Mouse (Mus musculus): ENCODE data around the gene Slc35b3. TPM values are rescaled to one million over a fixed set of nuclear protein-coding genes. Genes with fewer than 3 reads are reported as not detected.

The Slc35b3 gene
- polyA plus RNA-seq, 1 experiment from 2014 or later, result 16.0 TPM

- no peaks in the 10 kb centered on the region for H3K36me3 ChIP-seq
- H3K4me1 ChIP-seq, result peaks cover 11% of the 10 kb centered on the region
- no peak overlapping the region for H3K9ac ChIP-seq
- H3K4me2 ChIP-seq, result no peak overlapping the region
- no peak overlapping the region for H3K27ac ChIP-seq
- H3K4me3 ChIP-seq, result no peak overlapping the region
- no peaks in the 10 kb centered on the region for H3K9me3 ChIP-seq (replicated peaks)
- ATAC-seq, result no peak
- WGBS (ENCODE audit: insufficient replicate concordance), result 65% methylated on average over 4 of the region's 4 CpGs
- no peaks in the 10 kb centered on the region for H3K27me3 ChIP-seq (replicated peaks)
Observed at GRCm38 (mm10) chr13:38971047-38971446, 10.4 kb upstream of the Slc35b3 start.

GRCm38 (mm10) chr13:38967518-38967917 is 6.8 kb upstream of the Slc35b3 start:
- H3K4me2 ChIP-seq, result no peak overlapping the region
- no peaks in the 10 kb centered on the region for H3K27me3 ChIP-seq (replicated peaks)
- H3K27ac ChIP-seq, result no peak overlapping the region
- H3K36me3 ChIP-seq, result no peaks in the 10 kb centered on the region
- WGBS (ENCODE audit: insufficient replicate concordance), result 47% methylated on average over 1 of the region's 1 CpGs
- peaks cover 11% of the 10 kb centered on the region for H3K4me1 ChIP-seq
- H3K9ac ChIP-seq, result no peak overlapping the region
- no peaks in the 10 kb centered on the region for H3K9me3 ChIP-seq (replicated peaks)
- ATAC-seq, result peak; percentile 82
- H3K4me3 ChIP-seq, result no peak overlapping the region

- Histone ChIP-seq H3K9me3 (replicated peaks) (no peaks in the 10 kb centered on the region), H3K27me3 (replicated peaks) (no peaks in the 10 kb centered on the region), H3K4me2 (no peak overlapping the region), H3K4me1 (peaks cover 11% of the 10 kb centered on the region), H3K9ac (no peak overlapping the region), H3K4me3 (no peak overlapping the region), H3K36me3 (no peaks in the 10 kb centered on the region), H3K27ac (no peak overlapping the region)
- peak; percentile 68 for ATAC-seq
- 69% methylated on average over 2 of the region's 2 CpGs for WGBS (ENCODE audit: insufficient replicate concordance)
Observed at GRCm38 (mm10) chr13:38966922-38967448, 6.3 kb upstream of the Slc35b3 start.

GRCm38 (mm10) chr13:38962771-38963170 is 2.1 kb upstream of the Slc35b3 start:
- no peak overlapping the region for H3K9ac ChIP-seq
- no peaks in the 10 kb centered on the region for H3K27me3 ChIP-seq (replicated peaks)
- no peaks in the 10 kb centered on the region for H3K9me3 ChIP-seq (replicated peaks)
- H3K4me3 ChIP-seq, result no peak overlapping the region
- H3K36me3 ChIP-seq, result no peaks in the 10 kb centered on the region
- WGBS (ENCODE audit: insufficient replicate concordance), result 72% methylated on average over 2 of the region's 2 CpGs
- H3K4me2 ChIP-seq, result no peak overlapping the region
- no peak overlapping the region for H3K27ac ChIP-seq
- no peak for ATAC-seq
- H3K4me1 ChIP-seq, result peaks cover 32% of the 10 kb centered on the region

- no peak overlapping the region for H3K27ac ChIP-seq
- no peak for ATAC-seq
Observed at GRCm38 (mm10) chr13:38958037-38958436, 2.6 kb downstream of the Slc35b3 start.

GRCm38 (mm10) chr13:38946296-38947012 is 14.2 kb downstream of the Slc35b3 start:
- peaks cover 73% of the 10 kb centered on the region for H3K36me3 ChIP-seq
- no peak overlapping the region for H3K4me2 ChIP-seq
- no peak overlapping the region for H3K4me3 ChIP-seq
- H3K9me3 ChIP-seq (replicated peaks), result no peaks in the 10 kb centered on the region
- no peaks in the 10 kb centered on the region for H3K27me3 ChIP-seq (replicated peaks)
- no peak overlapping the region for H3K27ac ChIP-seq
- H3K9ac ChIP-seq, result no peak overlapping the region
- ATAC-seq, result peak; percentile 70
- peaks cover 6% of the 10 kb centered on the region; the same call in 1 of the 2 replicates for H3K4me1 ChIP-seq
- 60% methylated on average over 3 of the region's 3 CpGs for WGBS (ENCODE audit: insufficient replicate concordance)

More at GRCm38 (mm10) chr13:38958037-38958436, 2.6 kb downstream of the Slc35b3 start:
- peaks cover 24% of the 10 kb centered on the region for H3K4me1 ChIP-seq
- peak overlapping the region; percentile 16 for H3K4me2 ChIP-seq
- no peak overlapping the region for H3K4me3 ChIP-seq
- H3K27me3 ChIP-seq (replicated peaks), result no peaks in the 10 kb centered on the region
- no peaks in the 10 kb centered on the region for H3K9me3 ChIP-seq (replicated peaks)
- 66% methylated on average over 5 of the region's 5 CpGs for WGBS (ENCODE audit: insufficient replicate concordance)
- no peak overlapping the region for H3K9ac ChIP-seq
- H3K36me3 ChIP-seq, result peaks cover 26% of the 10 kb centered on the region

GRCm38 (mm10) chr13:38945767-38946166 is 14.9 kb downstream of the Slc35b3 start:
- Histone ChIP-seq H3K4me3 (no peak overlapping the region), H3K4me1 (peaks cover 6% of the 10 kb centered on the region; the same call in 1 of the 2 replicates), H3K9ac (no peak overlapping the region), H3K36me3 (peaks cover 76% of the 10 kb centered on the region), H3K4me2 (no peak overlapping the region), H3K27ac (no peak overlapping the region), H3K9me3 (replicated peaks) (no peaks in the 10 kb centered on the region), H3K27me3 (replicated peaks) (no peaks in the 10 kb centered on the region)
- ATAC-seq, result no peak
- 60% methylated on average over 1 of the region's 1 CpGs for WGBS (ENCODE audit: insufficient replicate concordance)

- H3K4me2 ChIP-seq, result no peak overlapping the region
- H3K27me3 ChIP-seq (replicated peaks), result no peaks in the 10 kb centered on the region
- H3K36me3 ChIP-seq, result peaks cover 76% of the 10 kb centered on the region
- WGBS (ENCODE audit: insufficient replicate concordance), result 78% methylated on average over 6 of the region's 6 CpGs
- peaks cover 6% of the 10 kb centered on the region; the same call in 1 of the 2 replicates for H3K4me1 ChIP-seq
- H3K9ac ChIP-seq, result no peak overlapping the region
- no peaks in the 10 kb centered on the region for H3K9me3 ChIP-seq (replicated peaks)
- ATAC-seq, result no peak
- no peak overlapping the region for H3K27ac ChIP-seq
- H3K4me3 ChIP-seq, result no peak overlapping the region
Observed at GRCm38 (mm10) chr13:38944951-38945350, 15.7 kb downstream of the Slc35b3 start.

GRCm38 (mm10) chr13:38941786-38942185 is 18.9 kb downstream of the Slc35b3 start:
- H3K4me2 ChIP-seq, result no peak overlapping the region
- WGBS (ENCODE audit: insufficient replicate concordance), result 81% methylated on average over 4 of the region's 4 CpGs
- no peak overlapping the region for H3K9ac ChIP-seq
- peaks cover 5% of the 10 kb centered on the region; the same call in 1 of the 2 replicates for H3K4me1 ChIP-seq
- H3K36me3 ChIP-seq, result peaks cover 76% of the 10 kb centered on the region
- no peak for ATAC-seq
- H3K9me3 ChIP-seq (replicated peaks), result no peaks in the 10 kb centered on the region
- no peaks in the 10 kb centered on the region for H3K27me3 ChIP-seq (replicated peaks)
- no peak overlapping the region for H3K27ac ChIP-seq
- H3K4me3 ChIP-seq, result no peak overlapping the region

- H3K4me1 ChIP-seq, result 0 out of 2 replicates have a peak, but pooled peaks cover under 1% of the 10 kb centered on the region
- no peaks in the 10 kb centered on the region for H3K27me3 ChIP-seq (replicated peaks)
- ATAC-seq, result no peak
- H3K9me3 ChIP-seq (replicated peaks), result no peaks in the 10 kb centered on the region
- H3K4me2 ChIP-seq, result no peak overlapping the region
- 81% methylated on average over 19 of the region's 19 CpGs for WGBS (ENCODE audit: insufficient replicate concordance)
- no peak overlapping the region for H3K9ac ChIP-seq
- H3K27ac ChIP-seq, result no peak overlapping the region
- no peak overlapping the region for H3K4me3 ChIP-seq
- peaks cover 77% of the 10 kb centered on the region for H3K36me3 ChIP-seq
Observed at GRCm38 (mm10) chr13:38941280-38941679, 19.4 kb downstream of the Slc35b3 start.

- Histone ChIP-seq H3K36me3 (peaks cover 82% of the 10 kb centered on the region), H3K9me3 (replicated peaks) (no peaks in the 10 kb centered on the region), H3K4me1 (no peaks in the 10 kb centered on the region), H3K4me3 (no peak overlapping the region), H3K4me2 (no peak overlapping the region), H3K27me3 (replicated peaks) (no peaks in the 10 kb centered on the region), H3K9ac (no peak overlapping the region), H3K27ac (no peak overlapping the region)
- WGBS (ENCODE audit: insufficient replicate concordance), result 76% methylated on average over 2 of the region's 2 CpGs
- ATAC-seq, result no peak
Observed at GRCm38 (mm10) chr13:38938433-38938832, 22.2 kb downstream of the Slc35b3 start.

GRCm38 (mm10) chr13:38936860-38937471 is 23.7 kb downstream of the Slc35b3 start:
- no peak for ATAC-seq
- Histone ChIP-seq H3K4me1 (no peaks in the 10 kb centered on the region), H3K9ac (no peak overlapping the region), H3K4me2 (no peak overlapping the region), H3K27ac (no peak overlapping the region), H3K36me3 (peaks cover 82% of the 10 kb centered on the region), H3K4me3 (no peak overlapping the region), H3K9me3 (replicated peaks) (no peaks in the 10 kb centered on the region), H3K27me3 (replicated peaks) (no peaks in the 10 kb centered on the region)
- WGBS (ENCODE audit: insufficient replicate concordance), result 82% methylated on average over 10 of the region's 10 CpGs

Data from liver, embryonic 12.5 days (tissue).